Mouse (Mus musculus): ENCODE results near the gene Tmem236. TPM values are rescaled to one million over a fixed set of nuclear protein-coding genes. Genes with fewer than 3 reads are reported as not detected.
"Not testable (repeated sequence)": the region's sequence is repeated elsewhere in the genome, so short reads cannot be mapped to it uniquely, and the experiment has no call there.

Tmem236 gene
- polyA plus RNA-seq, 1 experiment from 2014 or later = 0.18 TPM

GRCm38 (mm10) chr2:14176460-14177193 lies 2.3 kb downstream of the Tmem236 start:
- Histone ChIP-seq H3K36me3 (ENCODE audit: control insufficient read depth, insufficient read depth, low read length) (no peaks in the 10 kb centered on the region), H3K9ac (ENCODE audit: low read depth, low read length) (no peak overlapping the region), H3K4me1 (ENCODE audit: control insufficient read depth, insufficient read depth, low read length) (no peaks in the 10 kb centered on the region), H3K9me3 (replicated peaks; ENCODE audit: control insufficient read depth, low read length, poor library complexity, severe bottlenecking) (no peaks in the 10 kb centered on the region), H3K27me3 (ENCODE audit: control insufficient read depth, insufficient read depth, low read depth, low read length) (no peaks in the 10 kb centered on the region), H3K4me2 (ENCODE audit: low read length) (no peak overlapping the region), H3K27ac (ENCODE audit: low read length) (no peak overlapping the region), H3K4me3 (ENCODE audit: low read depth, low read length) (no peak overlapping the region)
- ATAC-seq = no peak
- WGBS = 74% methylated on average over 2 of the region's 2 CpGs

- no peak for ATAC-seq
- H3K27ac ChIP-seq (ENCODE audit: low read length) = no peak overlapping the region
- no peaks in the 10 kb centered on the region for H3K9me3 ChIP-seq (replicated peaks; ENCODE audit: control insufficient read depth, low read length, poor library complexity, severe bottlenecking)
- no peak overlapping the region for H3K4me2 ChIP-seq (ENCODE audit: low read length)
- no peak overlapping the region for H3K9ac ChIP-seq (ENCODE audit: low read depth, low read length)
- no peaks in the 10 kb centered on the region for H3K36me3 ChIP-seq (ENCODE audit: control insufficient read depth, insufficient read depth, low read length)
- no peak overlapping the region for H3K4me3 ChIP-seq (ENCODE audit: low read depth, low read length)
- H3K27me3 ChIP-seq (ENCODE audit: control insufficient read depth, insufficient read depth, low read depth, low read length) = no peaks in the 10 kb centered on the region
- no peaks in the 10 kb centered on the region for H3K4me1 ChIP-seq (ENCODE audit: control insufficient read depth, insufficient read depth, low read length)
These were observed 10.1 kb downstream of the Tmem236 start for GRCm38 (mm10) chr2:14184375-14184774.

GRCm38 (mm10) chr2:14190684-14191083 lies 16.4 kb downstream of the Tmem236 start:
- Histone ChIP-seq H3K9me3 (replicated peaks; ENCODE audit: control insufficient read depth, low read length, poor library complexity, severe bottlenecking) (no peaks in the 10 kb centered on the region), H3K27me3 (ENCODE audit: control insufficient read depth, insufficient read depth, low read depth, low read length) (no peaks in the 10 kb centered on the region), H3K4me2 (ENCODE audit: low read length) (no peak overlapping the region), H3K36me3 (ENCODE audit: control insufficient read depth, insufficient read depth, low read length) (no peaks in the 10 kb centered on the region), H3K27ac (ENCODE audit: low read length) (no peak overlapping the region), H3K4me1 (ENCODE audit: control insufficient read depth, insufficient read depth, low read length) (no peaks in the 10 kb centered on the region), H3K9ac (ENCODE audit: low read depth, low read length) (no peak overlapping the region), H3K4me3 (ENCODE audit: low read depth, low read length) (no peak overlapping the region)
- ATAC-seq = no peak
- WGBS = 93% methylated on average over 4 of the region's 4 CpGs

GRCm38 (mm10) chr2:14191601-14192000 lies 17.3 kb downstream of the Tmem236 start:
- no peak overlapping the region for H3K27ac ChIP-seq (ENCODE audit: low read length)
- H3K9ac ChIP-seq (ENCODE audit: low read depth, low read length) = no peak overlapping the region
- H3K36me3 ChIP-seq (ENCODE audit: control insufficient read depth, insufficient read depth, low read length) = no peaks in the 10 kb centered on the region
- no peak overlapping the region for H3K4me2 ChIP-seq (ENCODE audit: low read length)
- H3K4me3 ChIP-seq (ENCODE audit: low read depth, low read length) = no peak overlapping the region
- no peaks in the 10 kb centered on the region for H3K27me3 ChIP-seq (ENCODE audit: control insufficient read depth, insufficient read depth, low read depth, low read length)
- no peaks in the 10 kb centered on the region for H3K9me3 ChIP-seq (replicated peaks; ENCODE audit: control insufficient read depth, low read length, poor library complexity, severe bottlenecking)
- ATAC-seq = no peak
- 85% methylated on average over 4 of the region's 4 CpGs for WGBS
- no peaks in the 10 kb centered on the region for H3K4me1 ChIP-seq (ENCODE audit: control insufficient read depth, insufficient read depth, low read length)

GRCm38 (mm10) chr2:14192046-14192445 lies 17.7 kb downstream of the Tmem236 start:
- H3K4me3 ChIP-seq (ENCODE audit: low read depth, low read length) = no peak overlapping the region
- no peak overlapping the region for H3K9ac ChIP-seq (ENCODE audit: low read depth, low read length)
- H3K9me3 ChIP-seq (replicated peaks; ENCODE audit: control insufficient read depth, low read length, poor library complexity, severe bottlenecking) = no peaks in the 10 kb centered on the region
- H3K27ac ChIP-seq (ENCODE audit: low read length) = no peak overlapping the region
- 91% methylated on average over 6 of the region's 6 CpGs for WGBS
- ATAC-seq = no peak
- no peaks in the 10 kb centered on the region for H3K36me3 ChIP-seq (ENCODE audit: control insufficient read depth, insufficient read depth, low read length)
- no peak overlapping the region for H3K4me2 ChIP-seq (ENCODE audit: low read length)
- no peaks in the 10 kb centered on the region for H3K4me1 ChIP-seq (ENCODE audit: control insufficient read depth, insufficient read depth, low read length)
- no peaks in the 10 kb centered on the region for H3K27me3 ChIP-seq (ENCODE audit: control insufficient read depth, insufficient read depth, low read depth, low read length)

GRCm38 (mm10) chr2:14198325-14198903 lies 24.1 kb downstream of the Tmem236 start:
- not testable (repeated sequence) for H3K4me1 ChIP-seq (ENCODE audit: control insufficient read depth, insufficient read depth, low read length); H3K27ac ChIP-seq (ENCODE audit: low read length); H3K9ac ChIP-seq (ENCODE audit: low read depth, low read length); H3K27me3 ChIP-seq (ENCODE audit: control insufficient read depth, insufficient read depth, low read depth, low read length); H3K36me3 ChIP-seq (ENCODE audit: control insufficient read depth, insufficient read depth, low read length); H3K4me2 ChIP-seq (ENCODE audit: low read length); ATAC-seq; H3K4me3 ChIP-seq (ENCODE audit: low read depth, low read length); H3K9me3 ChIP-seq (replicated peaks; ENCODE audit: control insufficient read depth, low read length, poor library complexity, severe bottlenecking)
- WGBS = no CpG with 5 or more reads among the region's 2 CpGs

- H3K4me2 ChIP-seq (ENCODE audit: low read length) = no peak overlapping the region
- no peaks in the 10 kb centered on the region for H3K27me3 ChIP-seq (ENCODE audit: control insufficient read depth, insufficient read depth, low read depth, low read length)
- 43% methylated on average over 2 of the region's 2 CpGs for WGBS
- ATAC-seq = no peak
- no peak overlapping the region for H3K4me3 ChIP-seq (ENCODE audit: low read depth, low read length)
- H3K9me3 ChIP-seq (replicated peaks; ENCODE audit: control insufficient read depth, low read length, poor library complexity, severe bottlenecking) = no peaks in the 10 kb centered on the region
- H3K4me1 ChIP-seq (ENCODE audit: control insufficient read depth, insufficient read depth, low read length) = no peaks in the 10 kb centered on the region
- no peak overlapping the region for H3K9ac ChIP-seq (ENCODE audit: low read depth, low read length)
- H3K27ac ChIP-seq (ENCODE audit: low read length) = no peak overlapping the region
- H3K36me3 ChIP-seq (ENCODE audit: control insufficient read depth, insufficient read depth, low read length) = no peaks in the 10 kb centered on the region
These were observed 25.3 kb downstream of the Tmem236 start for GRCm38 (mm10) chr2:14199621-14200020.

GRCm38 (mm10) chr2:14200879-14201445 lies 26.6 kb downstream of the Tmem236 start:
- not testable (repeated sequence) for H3K27me3 ChIP-seq (ENCODE audit: control insufficient read depth, insufficient read depth, low read depth, low read length); ATAC-seq; H3K27ac ChIP-seq (ENCODE audit: low read length); H3K4me2 ChIP-seq (ENCODE audit: low read length); H3K9me3 ChIP-seq (replicated peaks; ENCODE audit: control insufficient read depth, low read length, poor library complexity, severe bottlenecking); H3K4me1 ChIP-seq (ENCODE audit: control insufficient read depth, insufficient read depth, low read length); H3K4me3 ChIP-seq (ENCODE audit: low read depth, low read length); H3K9ac ChIP-seq (ENCODE audit: low read depth, low read length); H3K36me3 ChIP-seq (ENCODE audit: control insufficient read depth, insufficient read depth, low read length)
- no CpG with 5 or more reads among the region's 2 CpGs for WGBS

- Histone ChIP-seq H3K4me2 (ENCODE audit: low read length) (no peak overlapping the region), H3K27ac (ENCODE audit: low read length) (no peak overlapping the region), H3K9me3 (replicated peaks; ENCODE audit: control insufficient read depth, low read length, poor library complexity, severe bottlenecking) (no peaks in the 10 kb centered on the region), H3K36me3 (ENCODE audit: control insufficient read depth, insufficient read depth, low read length) (no peaks in the 10 kb centered on the region), H3K4me1 (ENCODE audit: control insufficient read depth, insufficient read depth, low read length) (no peaks in the 10 kb centered on the region), H3K4me3 (ENCODE audit: low read depth, low read length) (no peak overlapping the region), H3K27me3 (ENCODE audit: control insufficient read depth, insufficient read depth, low read depth, low read length) (no peaks in the 10 kb centered on the region), H3K9ac (ENCODE audit: low read depth, low read length) (no peak overlapping the region)
- no peak for ATAC-seq
- 90% methylated on average over 1 of the region's 1 CpGs for WGBS
These were observed 30.0 kb downstream of the Tmem236 start for GRCm38 (mm10) chr2:14204308-14204707.

Data from midbrain, embryonic 16.5 days (tissue).